Mouse (Mus musculus): ENCODE measurements around the gene Lingo1. TPM values are rescaled to one million over a fixed set of nuclear protein-coding genes. Genes with fewer than 3 reads are reported as not detected.

Lingo1 gene
- polyA plus RNA-seq, 1 experiment from 2014 or later, result 0.75 TPM

DNA sequence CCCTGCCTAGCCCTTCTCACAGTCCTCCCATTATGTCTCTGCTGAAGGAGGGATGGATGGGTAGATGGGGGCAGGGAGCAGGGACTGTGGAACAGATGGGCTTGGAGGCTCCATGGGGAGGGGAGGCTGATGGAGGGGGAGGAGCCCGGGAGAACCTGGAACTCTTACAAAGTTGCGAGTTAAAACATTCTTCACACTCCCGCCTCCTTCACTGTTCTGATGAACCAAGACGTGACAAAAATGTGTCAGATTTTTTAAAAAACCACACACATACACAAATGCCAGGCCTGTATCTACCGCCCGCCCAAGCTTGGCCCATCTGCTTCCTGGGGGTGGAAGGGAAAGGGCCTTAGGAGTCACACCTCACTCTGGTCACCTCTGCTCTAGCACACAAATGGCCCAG, 138.3 kb downstream of the Lingo1 start:
- Histone ChIP-seq H3K9ac (no peak overlapping the region), H3K27me3 (replicated peaks) (0 out of 2 replicates have a peak, but pooled peaks cover 16% of the 10 kb centered on the region), H3K9me3 (replicated peaks) (no peaks in the 10 kb centered on the region), H3K36me3 (no peaks in the 10 kb centered on the region), H3K4me3 (no peak overlapping the region), H3K4me1 (no peaks in the 10 kb centered on the region), H3K27ac (no peak overlapping the region), H3K4me2 (no peak overlapping the region)
- ATAC-seq, result no peak
- WGBS (ENCODE audit: insufficient replicate concordance), result 63% methylated on average over 6 of the region's 6 CpGs

DNA sequence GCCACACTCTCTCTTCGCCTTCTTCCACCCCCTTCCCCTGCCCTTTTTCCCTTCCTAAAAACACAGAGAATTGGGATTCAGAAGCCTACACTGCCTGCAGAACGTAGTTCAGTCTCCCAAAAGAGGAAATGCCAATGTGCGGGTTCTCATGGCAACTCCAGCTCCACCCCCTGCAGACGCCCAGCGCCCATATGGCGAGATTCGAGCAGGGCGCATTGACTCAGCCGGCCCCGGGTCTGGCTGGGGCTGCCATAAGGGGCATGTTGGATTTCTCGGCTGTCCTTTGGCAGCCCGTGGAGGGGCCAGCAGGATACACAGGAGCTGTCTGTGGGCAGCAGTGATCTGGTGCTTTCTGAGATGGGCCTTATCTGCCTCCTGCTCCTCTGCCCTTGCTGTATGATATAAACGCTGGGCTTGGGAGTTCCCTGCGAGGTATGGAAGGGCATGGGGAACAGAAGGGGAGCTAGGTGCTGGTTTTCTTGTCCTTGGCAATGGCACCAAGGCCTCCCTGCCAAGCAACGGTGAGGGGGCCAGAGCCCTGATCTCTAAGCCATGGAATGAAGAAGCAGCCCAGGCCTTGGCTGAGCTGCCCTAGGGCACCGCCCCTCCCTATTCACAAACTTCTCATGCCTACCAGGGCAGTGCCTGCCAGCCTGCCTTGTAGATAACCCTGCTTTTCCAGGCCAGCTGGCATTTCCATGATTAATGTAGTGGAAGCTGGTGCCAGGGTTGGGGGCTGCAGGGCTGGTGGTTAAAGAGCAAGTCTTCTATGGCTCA, 139.3 kb downstream of the Lingo1 start:
- Histone ChIP-seq H3K27ac (no peak overlapping the region), H3K36me3 (no peaks in the 10 kb centered on the region), H3K4me3 (no peak overlapping the region), H3K4me2 (no peak overlapping the region), H3K9me3 (replicated peaks) (no peaks in the 10 kb centered on the region), H3K27me3 (replicated peaks) (0 out of 2 replicates have a peak, but pooled peaks cover 16% of the 10 kb centered on the region), H3K4me1 (no peaks in the 10 kb centered on the region), H3K9ac (no peak overlapping the region)
- WGBS (ENCODE audit: insufficient replicate concordance), result 43% methylated on average over 16 of the region's 16 CpGs
- ATAC-seq, result no peak

DNA sequence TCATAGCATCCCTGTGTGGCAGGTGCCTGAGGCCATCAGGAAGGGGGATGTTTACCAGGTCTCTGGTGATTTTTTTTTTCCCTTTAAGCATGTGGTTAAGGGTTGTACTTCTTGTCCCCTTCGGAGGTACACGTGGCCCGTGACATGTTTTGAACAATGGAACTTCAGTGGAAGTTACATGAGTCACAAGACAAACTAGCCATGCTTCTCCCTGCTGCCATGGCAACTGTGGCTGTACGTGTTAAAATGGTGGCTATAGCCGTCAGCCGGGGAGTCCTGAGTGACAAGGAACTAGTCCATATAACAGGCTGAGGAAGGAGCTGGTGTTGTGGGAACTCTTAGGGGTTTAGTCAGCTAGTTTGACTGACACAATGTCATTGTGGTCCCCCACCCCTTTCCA, 141.1 kb downstream of the Lingo1 start:
- no peak overlapping the region for H3K9ac ChIP-seq
- no peak overlapping the region for H3K27ac ChIP-seq
- no peak for ATAC-seq
- 59% methylated on average over 6 of the region's 6 CpGs for WGBS (ENCODE audit: insufficient replicate concordance)
- H3K27me3 ChIP-seq (replicated peaks), result 0 out of 2 replicates have a peak, but pooled peaks cover 11% of the 10 kb centered on the region
- H3K4me3 ChIP-seq, result no peak overlapping the region
- H3K9me3 ChIP-seq (replicated peaks), result no peaks in the 10 kb centered on the region
- H3K36me3 ChIP-seq, result no peaks in the 10 kb centered on the region
- no peak overlapping the region for H3K4me2 ChIP-seq
- no peaks in the 10 kb centered on the region for H3K4me1 ChIP-seq

DNA sequence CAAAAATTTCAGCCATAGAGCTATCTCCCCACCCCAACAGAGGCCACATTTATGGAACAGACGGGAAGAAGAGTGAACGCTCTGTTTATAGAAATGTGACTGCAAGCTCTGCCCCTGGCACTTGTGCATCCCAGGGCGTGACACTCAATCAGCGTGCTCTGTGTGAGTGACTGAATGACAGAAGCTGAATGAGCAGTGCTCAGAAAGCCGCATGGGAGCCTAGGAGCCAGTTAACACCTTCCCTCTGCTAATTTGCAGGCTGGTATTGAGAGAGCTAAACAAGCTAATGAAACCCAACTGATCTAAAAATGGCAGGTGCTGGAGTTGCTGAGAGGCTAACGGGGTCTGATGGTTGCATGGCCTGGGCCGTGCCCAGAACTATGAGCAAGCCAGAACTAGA, 143.7 kb downstream of the Lingo1 start:
- H3K4me1 ChIP-seq, result no peaks in the 10 kb centered on the region
- 56% methylated on average over 7 of the region's 7 CpGs for WGBS (ENCODE audit: insufficient replicate concordance)
- H3K4me3 ChIP-seq, result no peak overlapping the region
- H3K27ac ChIP-seq, result no peak overlapping the region
- H3K27me3 ChIP-seq (replicated peaks), result 0 out of 2 replicates have a peak, but pooled peaks cover 13% of the 10 kb centered on the region
- no peak overlapping the region for H3K9ac ChIP-seq
- no peaks in the 10 kb centered on the region for H3K36me3 ChIP-seq
- H3K9me3 ChIP-seq (replicated peaks), result no peaks in the 10 kb centered on the region
- ATAC-seq, result no peak
- no peak overlapping the region for H3K4me2 ChIP-seq

DNA sequence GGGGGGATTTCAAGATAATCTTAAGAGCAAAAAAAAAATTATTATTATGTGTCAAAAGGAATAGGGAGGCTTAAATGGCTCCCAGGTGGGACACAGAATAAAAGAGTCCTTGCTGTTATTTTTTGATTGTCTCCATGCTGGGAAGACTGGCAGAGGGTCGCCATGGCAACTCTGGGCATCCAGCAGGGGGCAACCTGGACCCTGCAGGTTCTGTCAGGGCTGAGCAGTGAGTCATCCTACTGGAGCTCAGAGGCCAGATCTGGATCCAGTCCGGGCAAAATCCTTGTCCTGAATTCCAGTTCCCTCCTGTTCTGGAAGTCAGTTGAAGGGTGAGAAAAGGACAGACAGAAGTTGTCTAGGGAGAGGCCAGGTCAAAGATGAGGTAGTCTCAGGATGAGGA, 144.7 kb downstream of the Lingo1 start:
- 34% methylated on average over 2 of the region's 2 CpGs for WGBS (ENCODE audit: insufficient replicate concordance)
- no peaks in the 10 kb centered on the region for H3K9me3 ChIP-seq (replicated peaks)
- H3K36me3 ChIP-seq, result no peaks in the 10 kb centered on the region
- no peak for ATAC-seq
- H3K4me1 ChIP-seq, result no peaks in the 10 kb centered on the region
- H3K4me3 ChIP-seq, result no peak overlapping the region
- no peak overlapping the region for H3K9ac ChIP-seq
- no peak overlapping the region for H3K27ac ChIP-seq
- no peak overlapping the region for H3K4me2 ChIP-seq
- H3K27me3 ChIP-seq (replicated peaks), result 0 out of 2 replicates have a peak, but pooled peaks cover 9% of the 10 kb centered on the region

DNA sequence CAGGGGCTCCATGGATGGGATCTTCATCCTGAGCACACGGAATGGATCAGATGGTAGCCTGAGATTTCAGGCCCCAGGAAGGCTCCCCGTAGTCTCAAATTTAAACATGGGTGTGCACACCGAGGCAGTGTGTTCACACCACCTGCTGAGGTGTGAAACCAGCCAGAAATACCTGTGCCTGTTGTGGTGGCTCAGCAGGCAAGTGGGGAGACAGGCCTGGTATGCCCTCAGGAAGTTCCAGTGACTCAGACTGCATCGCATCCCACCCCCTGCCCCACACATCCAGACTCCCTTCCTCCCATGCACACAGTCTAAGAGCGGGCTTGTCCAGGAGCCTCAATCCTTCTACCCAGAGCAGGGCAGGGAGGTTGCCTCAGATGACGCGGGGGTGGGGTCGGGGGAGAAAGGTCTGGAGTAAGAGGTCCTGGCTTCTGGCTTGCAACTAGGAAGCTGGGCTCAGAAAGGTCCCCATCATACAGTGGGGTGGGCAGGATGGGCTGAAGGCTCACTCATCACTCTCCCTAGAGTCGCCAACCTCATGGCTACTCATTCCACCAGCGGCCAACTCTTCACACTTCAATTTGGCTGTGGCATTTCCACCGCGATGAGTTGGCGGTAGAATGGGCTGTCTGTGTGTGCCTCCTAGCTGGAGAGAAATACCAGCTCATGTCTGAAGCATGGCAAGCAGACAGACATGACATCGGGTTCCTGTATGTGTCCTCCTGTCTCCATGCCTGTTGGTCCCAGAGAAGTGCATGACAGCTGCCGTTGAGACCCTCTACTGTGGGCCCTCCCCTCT, 149.8 kb downstream of the Lingo1 start:
- WGBS (ENCODE audit: insufficient replicate concordance), result 67% methylated on average over 15 of the region's 15 CpGs

DNA sequence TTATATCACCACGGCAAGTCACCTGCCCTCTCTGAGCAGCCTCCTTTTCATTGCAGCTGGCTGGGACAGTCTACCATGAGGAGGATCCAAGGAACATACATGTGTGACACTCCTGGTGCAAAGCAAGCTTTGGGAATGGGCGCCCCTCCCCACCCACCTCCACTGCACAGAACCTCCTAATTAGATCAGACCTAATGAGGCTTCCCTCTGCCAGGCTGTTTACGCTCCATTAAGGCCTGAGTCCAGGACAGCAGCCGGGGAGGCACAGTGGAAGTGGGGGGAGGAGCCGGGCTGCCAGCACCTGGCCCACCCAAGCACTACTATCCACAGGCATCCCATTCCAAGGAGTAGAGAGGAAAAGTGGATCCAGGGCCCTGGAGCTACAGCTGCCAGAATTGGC, 152.8 kb downstream of the Lingo1 start:
- H3K9ac ChIP-seq, result no peak overlapping the region
- WGBS (ENCODE audit: insufficient replicate concordance), result 60% methylated on average over 5 of the region's 5 CpGs
- H3K9me3 ChIP-seq (replicated peaks), result no peaks in the 10 kb centered on the region
- no peaks in the 10 kb centered on the region for H3K4me1 ChIP-seq
- no peak for ATAC-seq
- H3K4me3 ChIP-seq, result no peak overlapping the region
- H3K27me3 ChIP-seq (replicated peaks), result peaks cover 35% of the 10 kb centered on the region
- no peaks in the 10 kb centered on the region for H3K36me3 ChIP-seq
- no peak overlapping the region for H3K4me2 ChIP-seq
- H3K27ac ChIP-seq, result no peak overlapping the region

More for the DNA sequence above, 149.8 kb downstream of the Lingo1 start:
- no peaks in the 10 kb centered on the region for H3K9me3 ChIP-seq (replicated peaks)
- no peak overlapping the region for H3K27ac ChIP-seq
- ATAC-seq, result no peak
- no peaks in the 10 kb centered on the region for H3K4me1 ChIP-seq
- H3K27me3 ChIP-seq (replicated peaks), result peaks cover 15% of the 10 kb centered on the region; the same call in 1 of the 2 replicates
- H3K9ac ChIP-seq, result no peak overlapping the region
- H3K4me3 ChIP-seq, result no peak overlapping the region
- H3K36me3 ChIP-seq, result no peaks in the 10 kb centered on the region
- H3K4me2 ChIP-seq, result no peak overlapping the region

DNA sequence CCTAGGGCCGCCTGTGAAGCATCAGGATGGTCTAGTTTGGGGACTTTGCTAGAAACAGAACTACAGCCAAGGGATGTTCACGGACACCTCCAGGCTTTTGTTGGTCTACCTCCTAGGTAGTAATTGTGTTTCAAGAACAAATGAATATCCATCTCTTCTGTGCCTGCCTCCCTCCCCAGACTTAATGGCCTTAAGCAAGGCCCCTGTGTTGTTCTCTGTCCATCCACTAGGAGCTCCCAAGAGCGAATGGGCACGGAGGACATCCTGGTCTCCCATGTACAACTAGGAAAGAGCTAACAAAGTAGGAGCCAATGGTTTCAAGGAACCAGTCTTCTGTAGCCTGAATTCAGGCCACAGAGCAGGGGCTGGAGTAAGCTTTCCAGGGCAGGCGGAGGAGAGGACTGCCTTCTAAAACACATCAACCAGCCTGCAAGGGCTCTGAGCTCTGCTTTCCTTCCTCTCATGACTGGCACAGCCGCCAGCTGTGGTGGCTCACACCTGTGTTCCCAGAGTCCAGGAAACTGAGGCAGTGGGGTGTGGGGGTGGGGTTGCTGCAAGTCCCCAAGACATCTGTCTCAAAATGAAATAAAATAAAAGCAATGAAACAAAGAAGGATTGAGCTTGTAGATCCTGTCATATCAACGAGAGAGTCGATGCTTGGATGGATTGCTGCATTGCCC, 157.9 kb downstream of the Lingo1 start:
- no peak for ATAC-seq
- Histone ChIP-seq H3K4me1 (peaks cover 13% of the 10 kb centered on the region), H3K4me3 (no peak overlapping the region), H3K4me2 (no peak overlapping the region), H3K9ac (no peak overlapping the region), H3K27me3 (replicated peaks) (peaks cover 73% of the 10 kb centered on the region), H3K9me3 (replicated peaks) (no peaks in the 10 kb centered on the region), H3K27ac (no peak overlapping the region), H3K36me3 (no peaks in the 10 kb centered on the region)
- 43% methylated on average over 8 of the region's 8 CpGs for WGBS (ENCODE audit: insufficient replicate concordance)

DNA sequence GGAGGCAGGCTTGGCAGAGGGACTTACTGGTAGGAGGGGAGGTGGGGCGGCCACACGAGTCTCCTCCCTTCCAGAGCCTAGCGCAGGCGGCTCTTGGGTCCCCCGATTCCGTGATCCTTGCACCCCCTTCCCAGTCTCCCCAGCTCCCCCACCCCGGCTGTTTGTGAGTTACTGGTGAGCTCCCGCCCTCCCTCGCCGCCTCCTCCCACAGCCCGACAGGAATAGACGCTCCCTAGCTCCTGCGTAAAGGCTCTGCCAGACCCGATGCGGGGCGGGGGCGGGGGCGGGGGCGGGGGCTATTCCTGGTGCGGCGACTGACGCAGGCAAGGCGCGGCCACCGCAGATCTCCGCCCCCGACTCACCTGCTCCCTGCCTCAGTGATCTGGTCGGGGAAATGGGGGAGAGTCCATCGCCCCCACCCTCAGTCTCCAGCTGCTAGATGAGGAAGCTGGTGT, 158.8 kb downstream of the Lingo1 start:
- Histone ChIP-seq H3K4me2 (peak overlapping the region; percentile 31), H3K36me3 (no peaks in the 10 kb centered on the region), H3K4me3 (no peak overlapping the region; the same call in 1 of the 2 replicates), H3K9ac (no peak overlapping the region), H3K27me3 (replicated peaks) (peaks cover 80% of the 10 kb centered on the region), H3K27ac (no peak overlapping the region), H3K4me1 (peaks cover 13% of the 10 kb centered on the region), H3K9me3 (replicated peaks) (no peaks in the 10 kb centered on the region)
- no peak for ATAC-seq
- WGBS (ENCODE audit: insufficient replicate concordance), result 7% methylated on average over 29 of the region's 29 CpGs

DNA sequence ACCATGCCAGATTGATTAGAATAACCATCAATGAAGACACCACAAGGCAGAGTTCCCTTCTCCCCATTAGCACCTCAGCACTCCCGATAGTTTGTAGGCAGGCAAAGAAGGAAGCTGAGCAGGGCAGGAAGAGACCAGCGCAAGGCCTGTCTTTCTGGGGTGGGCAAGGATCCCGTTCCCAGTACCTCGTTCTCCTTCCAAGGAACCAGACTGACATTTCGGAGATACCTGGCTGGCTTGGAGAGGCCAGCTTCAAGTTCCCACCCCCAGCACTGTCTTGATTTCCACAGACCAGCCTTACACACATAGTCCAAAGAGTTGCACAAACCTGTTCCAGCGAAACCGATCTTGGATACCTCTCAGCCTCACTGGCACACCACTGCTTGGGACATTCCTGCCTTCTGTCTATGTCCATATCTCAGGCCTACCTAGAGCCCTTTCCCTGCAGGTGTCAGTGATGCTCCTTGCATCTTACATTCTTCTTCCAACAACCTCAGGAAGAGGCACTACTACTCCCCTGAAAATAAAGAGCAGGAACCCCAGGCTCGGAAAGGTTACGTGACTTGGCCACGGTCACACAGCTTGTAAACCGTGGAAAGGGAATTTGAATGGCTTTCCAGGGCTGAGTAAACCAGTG, 159.4 kb downstream of the Lingo1 start:
- H3K4me2 ChIP-seq, result peak overlapping the region; percentile 31; the same call in 1 of the 2 replicates

DNA sequence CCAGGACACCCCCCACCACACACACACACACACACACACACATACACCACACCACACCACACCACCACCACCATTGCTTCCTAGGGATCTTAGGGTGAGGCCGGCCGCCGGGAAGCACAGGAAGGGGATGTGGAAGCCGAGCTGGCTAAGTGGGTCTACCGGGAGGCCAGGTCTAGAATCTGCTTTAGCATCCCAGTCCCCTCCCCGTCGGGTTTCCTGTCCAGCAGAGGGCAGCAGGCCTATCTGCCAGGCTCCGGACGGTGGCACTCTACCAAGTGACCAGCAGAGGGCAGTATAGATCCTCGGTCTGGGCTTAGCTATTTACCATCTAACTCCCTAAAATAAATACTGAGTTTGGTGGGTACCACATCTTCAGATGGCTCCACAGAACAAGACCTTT, 160.1 kb downstream of the Lingo1 start:
- Histone ChIP-seq H3K9ac (no peak overlapping the region), H3K4me2 (peak overlapping the region; percentile 66), H3K9me3 (replicated peaks) (no peaks in the 10 kb centered on the region), H3K36me3 (no peaks in the 10 kb centered on the region), H3K4me3 (peak overlapping the region; percentile 51; the same call in 1 of the 2 replicates), H3K27ac (no peak overlapping the region), H3K27me3 (replicated peaks) (peaks cover 91% of the 10 kb centered on the region), H3K4me1 (peaks cover 13% of the 10 kb centered on the region)
- ATAC-seq, result peak; percentile 47; the same call in 1 of the 2 replicates
- WGBS (ENCODE audit: insufficient replicate concordance), result 0% methylated on average over 10 of the region's 10 CpGs

More for the DNA sequence above, 159.4 kb downstream of the Lingo1 start:
- Histone ChIP-seq H3K27ac (no peak overlapping the region), H3K36me3 (no peaks in the 10 kb centered on the region), H3K4me1 (peaks cover 13% of the 10 kb centered on the region), H3K4me3 (no peak overlapping the region), H3K9ac (no peak overlapping the region), H3K27me3 (replicated peaks) (peaks cover 85% of the 10 kb centered on the region), H3K9me3 (replicated peaks) (no peaks in the 10 kb centered on the region)
- 35% methylated on average over 11 of the region's 11 CpGs for WGBS (ENCODE audit: insufficient replicate concordance)
- no peak for ATAC-seq
